Mouse (Mus musculus) C2C12 (cell line): Measurements from ENCODE around the gene Calcoco1. TPM values are rescaled to one million over a fixed set of nuclear protein-coding genes. Genes with fewer than 3 reads are reported as not detected.

ENCODE experiments used
- H3K27me3 ChIP-seq: one replicate; pipeline ENCODE4 v1.6.1; 2011; ENCODE audit not compliant: control insufficient read depth, insufficient read depth, insufficient read length
- H3K36me3 ChIP-seq: one replicate; pipeline ENCODE4 v1.6.1; 2011; ENCODE audit not compliant: control insufficient read depth, insufficient read depth
- H3K4me3 ChIP-seq: one replicate; pipeline ENCODE4 v1.5.1; 2011; ENCODE audit warnings: mild to moderate bottlenecking, control low read depth; ENCODE audit not compliant: poor library complexity, insufficient read depth, severe bottlenecking
- H3K79me2 ChIP-seq: one replicate; pipeline ENCODE4 v1.6.1; 2011; ENCODE audit not compliant: control insufficient read depth, insufficient read depth
- H3K79me3 ChIP-seq: one replicate; pipeline ENCODE4 v1.6.1; 2011; ENCODE audit warnings: low read depth, control low read depth
- H3ac ChIP-seq: one replicate; pipeline ENCODE3; 2011; ENCODE audit warnings: low read depth; ENCODE audit not compliant: control insufficient read depth, insufficient read length
- CEBPB ChIP-seq: IDR thresholded peaks from one replicate; pipeline ENCODE4 v1.6.1; 2011; ENCODE audit warnings: low read depth, mild to moderate bottlenecking, control low read depth, moderate library complexity
- CTCF ChIP-seq: IDR thresholded peaks from one replicate; pipeline ENCODE4 v1.5.1; 2011; ENCODE audit not compliant: control insufficient read depth, insufficient read depth, insufficient read length
- FOSL1 ChIP-seq: IDR thresholded peaks from one replicate; pipeline ENCODE4 v1.8.0; 2011; ENCODE audit warnings: mild to moderate bottlenecking, low read length; ENCODE audit not compliant: poor library complexity, insufficient read depth, severe bottlenecking
- MAX ChIP-seq: IDR thresholded peaks from one replicate; pipeline ENCODE4 v1.6.1; 2011; ENCODE audit warnings: mild to moderate bottlenecking, control low read depth
- MYOD1 ChIP-seq: IDR thresholded peaks from one replicate; pipeline ENCODE4 v1.6.1; 2011; ENCODE audit warnings: low read depth; ENCODE audit not compliant: control insufficient read depth, insufficient read length
- MYOG ChIP-seq: IDR thresholded peaks from one replicate; pipeline ENCODE4 v1.6.1; 2011; ENCODE audit not compliant: control insufficient read depth, insufficient read length; ENCODE audit errors: extremely low read depth
- USF1 ChIP-seq: IDR thresholded peaks from one replicate; pipeline ENCODE4 v1.6.1; 2011; ENCODE audit warnings: low read depth, mild to moderate bottlenecking, control low read depth, moderate library complexity
- polyA plus RNA-seq: library from polyadenylated mRNA; unstranded; fragments of >200 nt; fragmentation: generic; extraction: Trizol; gene quantifications from one replicate; pipeline ENCODE4 v1.2.1, GENCODE M21; 2012; ENCODE audit warnings: missing spikeins

The Calcoco1 gene
- polyA plus RNA-seq, 1 experiment, result 25.7 TPM

DNA sequence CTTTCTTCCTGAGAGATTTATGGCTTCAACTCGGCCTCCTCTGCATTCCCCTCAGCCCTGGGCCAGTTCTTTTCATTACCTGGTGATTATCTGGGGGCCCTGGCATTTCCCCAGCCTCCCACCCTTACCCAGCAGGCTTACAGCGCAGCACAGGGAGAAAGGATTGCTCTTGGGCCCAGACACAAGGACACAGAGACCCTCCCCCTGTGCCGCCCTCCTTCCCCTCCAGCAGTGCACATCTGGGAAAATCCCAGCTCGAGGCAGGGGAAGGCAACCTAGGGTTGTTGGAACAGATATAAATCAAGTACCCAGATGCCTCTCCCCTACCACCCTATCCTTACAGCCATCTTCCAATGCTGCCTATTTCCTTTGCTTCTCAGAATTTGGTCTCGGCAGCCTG is 33.1 kb upstream of the Calcoco1 start:
- peaks cover 30% of the 10 kb centered on the region for H3K27me3 ChIP-seq
- H3K4me3 ChIP-seq, result no peak overlapping the region
- no peaks in the 10 kb centered on the region for H3K36me3 ChIP-seq
- no peaks in the 10 kb centered on the region for H3K79me3 ChIP-seq
- TF ChIP-seq MYOD1 (no peak), FOSL1 (no peak), MYOG (no peak), CEBPB (no peak), CTCF (no peak), USF1 (no peak), MAX (no peak)
- no peaks in the 10 kb centered on the region for H3K79me2 ChIP-seq
- no peak overlapping the region for H3ac ChIP-seq

DNA sequence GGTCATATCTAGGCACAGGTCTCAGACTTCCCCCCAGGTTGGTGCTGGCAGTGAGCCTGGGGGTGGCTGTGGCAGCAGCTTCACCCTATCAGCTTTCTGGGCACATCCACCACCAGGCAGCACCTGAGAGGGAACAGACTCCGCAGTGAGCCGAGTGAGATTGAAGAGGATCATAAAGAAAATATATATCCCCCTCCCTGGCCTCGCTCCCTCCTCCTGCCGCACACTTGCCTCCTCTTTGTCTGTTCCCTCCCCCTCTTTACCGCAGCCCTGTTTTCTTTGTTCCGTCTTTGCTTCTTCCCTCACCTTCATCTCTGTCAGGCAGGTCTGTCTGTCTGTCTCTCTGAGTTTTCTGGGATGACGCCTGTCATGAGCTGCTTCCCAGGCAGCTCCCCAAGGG is 32.4 kb upstream of the Calcoco1 start:
- Histone ChIP-seq H3K27me3 (peaks cover 27% of the 10 kb centered on the region), H3K4me3 (no peak overlapping the region)
- TF ChIP-seq CTCF (no peak), CEBPB (no peak), MYOG (no peak), FOSL1 (no peak), MAX (no peak), MYOD1 (no peak), USF1 (no peak)

DNA sequence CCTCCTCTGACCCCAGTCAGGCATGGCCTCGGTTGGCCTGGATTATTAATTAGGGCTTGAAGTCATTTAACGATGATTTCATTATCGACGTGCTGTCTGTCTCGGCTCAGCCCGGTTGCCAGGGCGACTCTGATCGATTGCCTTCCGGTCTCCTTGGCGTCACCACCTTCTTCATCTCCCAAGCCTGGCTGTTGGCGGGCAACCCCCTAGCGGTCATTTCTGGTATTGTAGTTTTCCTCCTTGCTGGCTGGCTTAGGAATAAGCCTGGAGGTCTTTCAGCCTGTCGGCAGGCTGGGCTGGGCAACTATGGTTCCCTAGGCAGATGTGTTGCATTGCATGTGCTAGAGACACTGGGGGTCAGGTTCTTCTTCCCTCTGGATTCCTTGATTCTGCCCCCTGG is 31.2 kb upstream of the Calcoco1 start:
- no peak overlapping the region for H3ac ChIP-seq
- no peaks in the 10 kb centered on the region for H3K79me3 ChIP-seq
- no peak overlapping the region for H3K4me3 ChIP-seq
- no peaks in the 10 kb centered on the region for H3K36me3 ChIP-seq
- H3K79me2 ChIP-seq, result no peaks in the 10 kb centered on the region
- H3K27me3 ChIP-seq, result peaks cover 27% of the 10 kb centered on the region
- TF ChIP-seq MAX (no peak), USF1 (no peak), CEBPB (no peak), FOSL1 (no peak), MYOG (no peak), MYOD1 (no peak), CTCF (peak; percentile 45)

More for the DNA sequence above, 32.4 kb upstream of the Calcoco1 start:
- Histone ChIP-seq H3K79me3 (no peaks in the 10 kb centered on the region), H3K79me2 (no peaks in the 10 kb centered on the region), H3ac (no peak overlapping the region), H3K36me3 (no peaks in the 10 kb centered on the region)

DNA sequence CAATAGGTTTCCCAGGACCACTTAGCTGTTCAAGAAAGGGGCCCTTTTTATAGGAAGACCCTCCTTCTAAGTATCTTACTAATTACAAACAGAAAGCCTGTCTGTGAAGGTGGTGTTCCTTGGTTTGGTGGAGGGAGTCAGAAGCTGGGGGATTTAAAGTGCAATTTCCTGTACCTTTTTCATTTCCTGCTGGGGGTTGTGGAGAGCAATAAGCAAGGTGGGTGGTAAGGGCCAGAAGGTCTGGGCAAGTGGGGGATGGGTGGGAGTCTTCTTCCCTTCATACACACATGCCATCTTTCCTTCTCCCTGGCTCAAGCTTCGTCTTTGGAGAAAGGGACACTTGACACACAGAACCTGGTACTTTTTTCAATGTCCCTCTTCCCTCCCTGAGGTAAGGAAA is 30.2 kb upstream of the Calcoco1 start:
- TF ChIP-seq CTCF, result no peak
- H3K79me3 ChIP-seq, result no peaks in the 10 kb centered on the region
- H3K27me3 ChIP-seq, result peaks cover 32% of the 10 kb centered on the region
- no peak overlapping the region for H3K4me3 ChIP-seq
- no peaks in the 10 kb centered on the region for H3K79me2 ChIP-seq
- no peaks in the 10 kb centered on the region for H3K36me3 ChIP-seq
- H3ac ChIP-seq, result no peak overlapping the region

DNA sequence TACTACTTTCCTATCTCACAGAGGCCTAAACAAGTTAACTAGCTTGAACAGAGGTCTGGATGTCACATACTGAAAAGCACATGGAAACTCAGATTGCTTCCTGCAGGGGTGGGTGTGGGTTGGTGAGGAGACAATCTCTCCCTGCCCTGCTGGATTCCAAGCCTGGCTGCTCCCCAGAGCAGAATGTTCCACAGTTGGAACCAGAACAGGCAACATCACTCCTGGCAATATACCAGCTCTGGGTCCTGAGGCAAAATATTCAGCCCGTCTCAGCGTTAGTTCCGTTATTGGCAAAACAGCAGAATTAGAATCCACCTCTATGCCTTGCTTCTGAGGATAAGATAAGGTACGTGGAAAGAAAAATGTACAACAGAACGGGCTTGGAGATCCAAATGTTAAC is 28.3 kb upstream of the Calcoco1 start:
- peaks cover 40% of the 10 kb centered on the region for H3K27me3 ChIP-seq
- H3K79me2 ChIP-seq, result no peaks in the 10 kb centered on the region
- H3K36me3 ChIP-seq, result no peaks in the 10 kb centered on the region
- H3ac ChIP-seq, result no peak overlapping the region
- H3K79me3 ChIP-seq, result no peaks in the 10 kb centered on the region
- H3K4me3 ChIP-seq, result no peak overlapping the region
- TF ChIP-seq MAX (no peak), MYOD1 (no peak), USF1 (no peak), CEBPB (no peak), FOSL1 (no peak), CTCF (no peak)

GRCm38 (mm10) chr15:102749103-102749502 is 27.1 kb upstream of the Calcoco1 start:
- no peaks in the 10 kb centered on the region for H3K36me3 ChIP-seq
- no peak overlapping the region for H3ac ChIP-seq
- H3K27me3 ChIP-seq, result peaks cover 40% of the 10 kb centered on the region
- no peak overlapping the region for H3K4me3 ChIP-seq
- no peaks in the 10 kb centered on the region for H3K79me3 ChIP-seq
- TF ChIP-seq CTCF (no peak), MAX (no peak), CEBPB (no peak), MYOG (no peak), MYOD1 (no peak), FOSL1 (no peak), USF1 (no peak)
- H3K79me2 ChIP-seq, result no peaks in the 10 kb centered on the region

DNA sequence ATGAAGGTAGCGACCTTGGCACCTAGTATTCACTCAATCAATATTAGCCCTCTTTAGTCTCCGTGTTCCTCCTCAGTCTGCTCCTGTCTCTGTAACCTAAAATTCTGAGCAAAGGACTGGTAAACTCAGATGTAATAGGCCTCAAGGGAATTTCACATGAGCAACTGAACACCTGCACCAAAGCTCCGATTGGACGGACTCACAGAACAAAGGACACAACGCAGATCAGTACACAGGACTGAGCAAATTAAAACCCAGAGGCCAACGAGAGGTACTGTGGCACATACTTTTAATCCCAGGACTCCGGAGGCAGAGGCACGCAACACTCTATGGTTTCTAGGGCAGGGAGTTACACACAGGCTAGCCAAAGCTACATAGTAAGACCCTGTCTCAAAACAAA is 25.9 kb upstream of the Calcoco1 start:
- Histone ChIP-seq H3K36me3 (no peaks in the 10 kb centered on the region), H3K4me3 (no peak overlapping the region), H3K79me2 (no peaks in the 10 kb centered on the region), H3ac (no peak overlapping the region), H3K79me3 (no peaks in the 10 kb centered on the region), H3K27me3 (peaks cover 52% of the 10 kb centered on the region)
- TF ChIP-seq MYOG (no peak), CTCF (no peak), MAX (no peak), USF1 (no peak), CEBPB (no peak), MYOD1 (no peak), FOSL1 (no peak)
